17 mouse cellular contexts compared by ENCODE assay signal in the genomic region with DNA sequence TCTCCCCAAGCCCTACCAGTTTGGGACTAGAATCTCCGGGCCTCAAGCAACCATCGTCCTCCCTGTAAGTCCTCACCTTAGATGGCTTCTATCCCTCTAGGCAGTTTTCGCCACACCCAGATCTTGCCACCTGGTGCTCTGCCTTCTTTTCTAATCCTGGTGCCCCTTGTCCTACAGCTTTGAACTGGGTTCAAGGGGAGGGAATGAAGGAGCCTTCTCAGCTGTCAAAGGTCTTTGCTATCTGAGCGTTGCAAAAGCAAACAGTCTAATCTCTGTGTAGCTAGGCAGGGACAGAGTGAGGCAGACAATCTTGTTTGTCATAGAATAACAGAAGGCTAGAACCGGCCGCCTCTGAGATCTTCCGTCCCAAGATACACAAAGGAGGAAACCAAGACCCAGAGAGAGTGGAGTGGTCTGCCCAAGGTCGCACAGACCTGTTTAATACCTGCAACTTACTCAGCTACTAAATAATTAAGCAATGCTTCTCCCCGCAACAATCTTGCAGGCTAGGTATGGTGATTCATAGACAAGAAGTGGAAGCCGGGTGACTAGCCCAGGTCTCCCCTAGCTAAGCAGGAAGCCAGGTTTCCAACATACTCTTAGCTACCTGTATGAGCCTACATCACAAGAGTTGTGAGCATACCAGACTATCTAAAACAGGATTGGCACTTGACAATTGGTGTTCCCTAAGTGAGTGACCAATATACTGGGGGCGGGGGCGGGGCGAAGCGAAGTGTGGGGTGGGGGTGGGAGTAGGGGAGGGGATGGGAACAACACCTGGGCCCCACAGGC. TPM values are rescaled to one million over a fixed set of nuclear protein-coding genes. Genes with fewer than 3 reads are reported as not detected.
DNase-seq lines count a peak whose midpoint lies in the region; ATAC-seq and TF ChIP-seq lines count a peak whose summit lies in the region.
"Had no signal": no experiment of that assay in that cellular context is flagged by ENCODE, and none has a peak within 500 bp of the region (broad histone marks: within the 10 kb centered on the region; RNA-seq: fewer than 3 reads in every experiment).

Gene 9130230L23Rik, minus strand, starts transcription at position 152 of the 792 bp plus-strand sequence.

- peak within 1 kb of the TSS; percentile 82 for H3K27ac ChIP-seq in kidney, embryonic 15.5 days
- H3K27ac ChIP-seq in ES-Bruce4 (ENCODE audit: insufficient read depth, low read length), result peak within 1 kb of the TSS; percentile 90
- H3K27ac ChIP-seq: embryonic facial prominence, embryonic 13.5 days had no signal

- peaks cover 27% of the 10 kb centered on the region for H3K4me1 ChIP-seq in kidney, embryonic 15.5 days
- H3K4me1 ChIP-seq in ES-Bruce4 (ENCODE audit: control insufficient read depth, insufficient read depth, low read length), result peaks cover 2% of the 10 kb centered on the region

- no peak for ATAC-seq in kidney, embryonic 15.5 days (replicated peaks; ENCODE audit: low FRiP score)
- ATAC-seq: inflammation-experienced regulatory T-cells, adult 6 months; midbrain, embryonic 16.5 days had no signal

- no peak for TF ChIP-seq POLR2A in ES-Bruce4 (IDR thresholded peaks at IDR 0.05; ENCODE audit: insufficient read depth, low read length)

- 65% methylated on average over 14 of the region's 14 CpGs for WGBS in kidney, embryonic 15.5 days

- no peak within 1 kb of the TSS for H3K9ac ChIP-seq in kidney, embryonic 15.5 days
- 0 out of 2 replicates have a peak within 1 kb of the TSS, but pooled peaks have one; percentile 37 for H3K9ac ChIP-seq in ES-Bruce4 (ENCODE audit: low read depth, poor library complexity, severe bottlenecking)
- H3K9ac ChIP-seq: embryonic facial prominence, embryonic 13.5 days had no signal

- no peak within 1 kb of the TSS for H3K4me3 ChIP-seq in kidney, embryonic 15.5 days (replicated peaks)
- H3K4me3 ChIP-seq in ES-Bruce4 (ENCODE audit: low read depth, low read length), result peak within 1 kb of the TSS; percentile 21
- H3K4me3 ChIP-seq: embryonic facial prominence, embryonic 13.5 days had no signal

- H3K4me2 ChIP-seq in kidney, embryonic 15.5 days, result peak within 1 kb of the TSS; percentile 27; the same call in 1 of the 2 replicates
- H3K4me2 ChIP-seq: embryonic facial prominence, embryonic 13.5 days had no signal

- no peak for DNase-seq in kidney, adult 18-20 months
- DNase-seq in gonadal fat pad, adult 2 months (ENCODE audit: low read depth), result peak; percentile 98
- peak; percentile 26 for DNase-seq in lung, postnatal 36 days
- no peak for DNase-seq in B cell, adult 2 months
- no peak for DNase-seq in left cerebral cortex, postnatal 4 days
- DNase-seq: cerebellum, postnatal 10 days; layer of hippocampus, postnatal 36 days; right cerebral cortex, postnatal 4 days; thymus, adult 18-20 months had no signal

- H3K27me3 ChIP-seq in kidney, embryonic 15.5 days, result no peaks in the 10 kb centered on the region
- H3K27me3 ChIP-seq in ES-Bruce4 (ENCODE audit: control insufficient read depth, insufficient read depth, low read length, poor library complexity, severe bottlenecking), result no peaks in the 10 kb centered on the region
- H3K27me3 ChIP-seq: embryonic facial prominence, embryonic 13.5 days had no signal

- no peaks in the 10 kb centered on the region for H3K9me3 ChIP-seq in kidney, embryonic 15.5 days (replicated peaks)
- H3K9me3 ChIP-seq in ES-Bruce4 (replicated peaks; ENCODE audit: control insufficient read depth, insufficient read depth, low read length, poor library complexity, severe bottlenecking), result no peaks in the 10 kb centered on the region
- H3K9me3 ChIP-seq: embryonic facial prominence, embryonic 13.5 days; G1E had no signal

- TF ChIP-seq CTCF in ES-Bruce4 (IDR thresholded peaks at IDR 0.05; ENCODE audit: low read depth, low read length), result no peak

- no peaks in the 10 kb centered on the region for H3K36me3 ChIP-seq in kidney, embryonic 15.5 days
- H3K36me3 ChIP-seq in ES-Bruce4 (ENCODE audit: control insufficient read depth, insufficient read depth, low read length, poor library complexity, severe bottlenecking), result no peaks in the 10 kb centered on the region
- H3K36me3 ChIP-seq: embryonic facial prominence, embryonic 13.5 days; G1E had no signal

- intact Hi-C loops in left cerebral cortex, postnatal 4 days (cut with DNase I), result no loop called here

- TF ChIP-seq EP300 in ES-Bruce4 (IDR thresholded peaks at IDR 0.05; ENCODE audit: insufficient read depth, low read depth, low read length), result 0 out of 2 replicates have a peak, but pooled peaks have one; percentile 50

RNA-seq across cellular contexts. Expression of gene 9130230L23Rik, which starts in this region (rescaled TPM):
- polyA plus RNA-seq in kidney, embryonic 15.5 days (2015; fragmentation: Nextera tagmentation; extraction: Ambion mirVana), result 0.42 and 0.65 TPM in 2 replicates
- 0.67 and 2.3 TPM in 2 replicates for polyA plus RNA-seq in ES-Bruce4 (2011; ENCODE audit: insufficient read depth, insufficient read length, low read depth, missing spikeins)
- polyA plus RNA-seq in gonadal fat pad, adult 2 months (2012; rRNA removed), result 59.0 and 60.0 TPM in 2 replicates
- total RNA-seq in left cerebral cortex, postnatal 4 days (2021), result not detected
- total RNA-seq: layer of hippocampus, postnatal 36 days had no signal
- polyA plus RNA-seq: embryonic facial prominence, embryonic 13.5 days; G1E; liver, adult 2 months; midbrain, embryonic 16.5 days; neural tube, embryonic 14.5 days had no signal

Comparison
In these comparisons a context has a peak if more than half of its experiments do, and no peak if none do; other contexts are left out.
1. RNA of gene 9130230L23Rik (polyA plus RNA-seq): 59.0 to 60.0 TPM in gonadal fat pad, adult 2 months; 0.67 to 2.3 TPM in ES-Bruce4 and 0.42 to 0.65 TPM in kidney, embryonic 15.5 days; every median in the first group is over 10 times any median in the second.
2. DNase-seq: peak in gonadal fat pad, adult 2 months (single experiment) and lung, postnatal 36 days (single experiment); none in kidney, adult 18-20 months (single experiment), B cell, adult 2 months (0 of 2) and left cerebral cortex, postnatal 4 days (single experiment).